Mouse (Mus musculus): ENCODE measurements around the gene Ccz1. TPM values are rescaled to one million over a fixed set of nuclear protein-coding genes. Genes with fewer than 3 reads are reported as not detected.

Ccz1 gene
- 10 to 100 TPM; 62.8 to 71.5 TPM for polyA plus RNA-seq (2017; shearing (Covaris generic))

GRCm38 (mm10) chr5:144014551-144015311, at the start of gene Ccz1:
TSS of gene Ccz1 (minus strand) at chr5:144014877.

GRCm38 (mm10) chr5:144026620-144027263, 12.1 kb upstream of the Ccz1 start, which contains the start of gene Ocm:
TSS of gene Ocm (minus strand) at chr5:144026670.

Other genes with a start within 250 kb of the Ccz1 start
- 10 to 100 TPM; 54.5 to 67.6 TPM for gene Eif2ak1, start 197.1 kb downstream of the Ccz1 start, polyA plus RNA-seq (2017; shearing (Covaris generic))
- under 1 TPM in 1 of 2 experiments, not detected in 1; 0.60 TPM for gene Ankrd61, start 117.2 kb downstream of the Ccz1 start, polyA plus RNA-seq (2017; shearing (Covaris generic))
- 10 to 100 TPM; 50.2 to 59.8 TPM for gene Aimp2, start 105.0 kb downstream of the Ccz1 start, polyA plus RNA-seq (2017; shearing (Covaris generic))
- gene Pms2, start 104.9 kb downstream of the Ccz1 start, polyA plus RNA-seq (2017; shearing (Covaris generic)): 10 to 100 TPM; 31.3 to 49.7 TPM
- 1 to 10 TPM in 1 of 2 experiments, under 1 TPM in 1; 0.64 to 3.9 TPM for gene Gm42421, start 86.7 kb downstream of the Ccz1 start, polyA plus RNA-seq (2017; shearing (Covaris generic))
- 1 to 10 TPM in 1 of 2 experiments, under 1 TPM in 1; 0.34 to 1.5 TPM for gene Rsph10b, start 81.8 kb downstream of the Ccz1 start, polyA plus RNA-seq (2017; shearing (Covaris generic))
- gene Ocm, start 11.8 kb upstream of the Ccz1 start, polyA plus RNA-seq (2017; shearing (Covaris generic)): not detected
- gene Lmtk2, start 85.6 kb upstream of the Ccz1 start, polyA plus RNA-seq (2017; shearing (Covaris generic)): 10 to 100 TPM; 14.7 to 15.2 TPM
- gene Bhlha15, start 175.4 kb upstream of the Ccz1 start, polyA plus RNA-seq (2017; shearing (Covaris generic)): 1 to 10 TPM in 1 of 2 experiments, not detected in 1; 4.2 TPM
- gene Tecpr1, start 208.7 kb upstream of the Ccz1 start, polyA plus RNA-seq (2017; shearing (Covaris generic)): 100 to 1,000 TPM; 147 to 229 TPM
- 1 to 10 TPM; 5.5 to 6.3 TPM for gene Bri3, start 229.6 kb upstream of the Ccz1 start, polyA plus RNA-seq (2017; shearing (Covaris generic))

Measured in inflammation-experienced regulatory T-cells (primary cell).